Mouse (Mus musculus) intestine, postnatal 0 days (tissue): ENCODE measurements around the gene Mpz. TPM values are rescaled to one million over a fixed set of nuclear protein-coding genes. Genes with fewer than 3 reads are reported as not detected.
A peak's percentile ranks its signal among the peaks of the same experiment; 100 is the strongest.

Experiments used
- ATAC-seq: fragments of 200-750 bp; cut with Nextera tagmentation; 2 replicates; pipeline ENCODE4 v1.8.0; 2017; ENCODE audit warnings: mild to moderate bottlenecking, moderate TSS enrichment, moderate library complexity
- H3K27ac ChIP-seq: fragments of 300-500 bp; sonication (generic); 2 replicates; pipeline ENCODE4 v1.5.1; 2014; ENCODE audit warnings: mild to moderate bottlenecking, low read depth, low read length, moderate library complexity
- H3K27me3 ChIP-seq: fragments of 300-500 bp; sonication (generic); replicated peaks from 2 replicates; pipeline ENCODE4 v1.6.1; 2014; ENCODE audit warnings: low read length, mixed read lengths; ENCODE audit not compliant: control insufficient read depth, insufficient read depth
- H3K36me3 ChIP-seq: fragments of 300-500 bp; sonication (generic); 2 replicates; pipeline ENCODE4 v1.6.1; 2014; ENCODE audit warnings: mild to moderate bottlenecking, moderate library complexity; ENCODE audit not compliant: control insufficient read depth, insufficient read depth
- H3K4me1 ChIP-seq: fragments of 300-500 bp; sonication (generic); replicated peaks from 2 replicates; pipeline ENCODE4 v1.6.1; 2014; ENCODE audit warnings: antibody characterized with exemption, low read length, mixed read lengths; ENCODE audit not compliant: control insufficient read depth, insufficient read depth
- H3K4me2 ChIP-seq: fragments of 300-500 bp; sonication (generic); replicated peaks from 2 replicates; pipeline ENCODE4 v1.6.1; 2014; ENCODE audit warnings: low read depth, mild to moderate bottlenecking, moderate library complexity
- H3K4me3 ChIP-seq: fragments of 300-500 bp; sonication (generic); 2 replicates; pipeline ENCODE4 v1.5.1; 2014; ENCODE audit warnings: low read depth, low read length
- H3K9ac ChIP-seq: fragments of 300-500 bp; sonication (generic); 2 replicates; pipeline ENCODE4 v1.6.1; 2014; ENCODE audit warnings: mild to moderate bottlenecking, low read depth, low read length
- H3K9me3 ChIP-seq: fragments of 300-500 bp; sonication (generic); 2 replicates; pipeline ENCODE4 v1.6.1; 2016; ENCODE audit warnings: mixed run types; ENCODE audit not compliant: control insufficient read depth
- CTCF ChIP-seq: sonication (generic); IDR thresholded peaks from 2 replicates; pipeline ENCODE4 v1.5.1; 2016; ENCODE audit warnings: low read depth, mild to moderate bottlenecking, control low read depth, antibody characterized with exemption, moderate library complexity
- WGBS: fragments of 180-500 bp; shearing (Covaris S2); extraction: QIAGEN DNeasy Blood & Tissue Kit; methylation state at CpG from one replicate; pipeline ENCODE4 v1.1.7; 2014; 5-methylcytosine and 5-hydroxymethylcytosine counted together
- polyA plus RNA-seq: library from polyadenylated mRNA; unstranded; fragments of >200 nt; fragmentation: Nextera tagmentation; extraction: Ambion mirVana; gene quantifications from 2 replicates; pipeline ENCODE4 v1.2.1, GENCODE M21; 2015

Mpz gene
- polyA plus RNA-seq = 0.80 and 1.1 TPM in 2 replicates

DNA sequence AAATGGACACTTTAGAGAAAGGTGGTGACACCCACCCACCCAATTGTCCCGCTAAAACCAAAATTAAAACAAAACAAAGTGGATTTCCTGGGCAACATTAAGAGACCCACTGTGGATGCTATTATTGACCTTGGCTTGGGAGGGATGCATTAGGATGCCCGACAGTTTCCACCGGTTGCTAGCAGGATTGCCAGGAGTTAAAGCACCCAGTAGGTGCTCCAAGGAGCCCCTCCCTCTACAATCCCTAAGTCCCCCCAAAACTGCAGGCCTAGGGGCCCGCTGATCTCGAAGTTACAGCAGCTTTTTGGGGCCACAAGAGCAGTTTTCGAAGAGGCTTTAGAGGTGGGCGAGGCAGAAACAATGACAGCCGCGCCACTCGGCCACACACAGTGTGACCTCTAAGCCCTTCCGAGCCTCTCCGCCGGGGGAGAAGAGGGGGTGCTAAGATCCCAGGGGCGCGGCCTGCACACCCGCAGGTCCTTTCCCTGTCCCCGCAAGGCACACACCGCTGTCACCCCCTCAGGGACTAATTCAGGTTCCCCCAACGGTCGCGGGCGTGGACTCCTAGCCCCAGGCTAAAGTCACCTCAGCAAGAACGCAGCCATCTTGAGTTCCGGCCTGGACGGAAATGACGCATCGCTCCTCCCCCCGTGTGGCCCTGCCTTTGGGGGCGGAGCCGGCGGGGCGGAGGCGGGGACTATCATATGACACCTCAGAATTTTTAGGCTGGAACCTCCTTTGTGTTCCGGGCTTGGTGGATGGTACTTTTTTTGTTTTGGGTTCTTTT, at the start of gene Mpz, which contains the start of gene Sdhc:
Gene Mpz (plus strand): TSS at position 738 of the 787 bp plus-strand sequence.
Gene Sdhc (minus strand): TSS at position 630 of the 787 bp plus-strand sequence.
- WGBS = 2% methylated on average over 33 of the region's 34 CpGs
- Histone ChIP-seq H3K27ac (peak within 1 kb of the TSS; percentile 84), H3K27me3 (no peaks in the 10 kb centered on the region), H3K9ac (peak within 1 kb of the TSS; percentile 88), H3K4me3 (peak within 1 kb of the TSS; percentile 84), H3K4me2 (peak within 1 kb of the TSS; percentile 78), H3K4me1 (0 out of 2 replicates have a peak, but pooled peaks cover 4% of the 10 kb centered on the region), H3K36me3 (peaks cover 7% of the 10 kb centered on the region; the same call in 1 of the 2 replicates), H3K9me3 (no peaks in the 10 kb centered on the region)
- peak; percentile 94 for ATAC-seq
- no peak for TF ChIP-seq CTCF

DNA sequence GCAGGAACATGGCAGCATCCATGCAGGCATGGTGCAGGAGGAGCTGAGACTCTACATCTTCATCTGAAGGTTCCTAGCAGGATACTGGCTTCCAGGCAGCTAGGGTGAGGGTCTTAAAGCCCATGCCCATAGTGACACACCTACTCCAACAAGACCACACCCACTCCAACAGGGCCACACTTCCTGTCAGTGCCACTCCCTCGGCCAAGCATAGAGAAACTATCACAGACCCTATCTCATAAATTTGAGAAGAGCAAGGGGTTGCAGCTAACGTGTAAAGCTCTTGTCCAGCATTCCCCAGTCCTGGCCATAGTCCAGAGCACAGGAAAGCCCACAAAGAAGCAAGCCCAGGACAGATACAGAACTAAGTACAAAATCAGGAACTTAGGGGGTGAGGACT, 49.5 kb upstream of the Mpz start:
- TF ChIP-seq CTCF = no peak
- WGBS = 63% methylated on average over 2 of the region's 2 CpGs
- no peak overlapping the region for H3K9ac ChIP-seq

DNA sequence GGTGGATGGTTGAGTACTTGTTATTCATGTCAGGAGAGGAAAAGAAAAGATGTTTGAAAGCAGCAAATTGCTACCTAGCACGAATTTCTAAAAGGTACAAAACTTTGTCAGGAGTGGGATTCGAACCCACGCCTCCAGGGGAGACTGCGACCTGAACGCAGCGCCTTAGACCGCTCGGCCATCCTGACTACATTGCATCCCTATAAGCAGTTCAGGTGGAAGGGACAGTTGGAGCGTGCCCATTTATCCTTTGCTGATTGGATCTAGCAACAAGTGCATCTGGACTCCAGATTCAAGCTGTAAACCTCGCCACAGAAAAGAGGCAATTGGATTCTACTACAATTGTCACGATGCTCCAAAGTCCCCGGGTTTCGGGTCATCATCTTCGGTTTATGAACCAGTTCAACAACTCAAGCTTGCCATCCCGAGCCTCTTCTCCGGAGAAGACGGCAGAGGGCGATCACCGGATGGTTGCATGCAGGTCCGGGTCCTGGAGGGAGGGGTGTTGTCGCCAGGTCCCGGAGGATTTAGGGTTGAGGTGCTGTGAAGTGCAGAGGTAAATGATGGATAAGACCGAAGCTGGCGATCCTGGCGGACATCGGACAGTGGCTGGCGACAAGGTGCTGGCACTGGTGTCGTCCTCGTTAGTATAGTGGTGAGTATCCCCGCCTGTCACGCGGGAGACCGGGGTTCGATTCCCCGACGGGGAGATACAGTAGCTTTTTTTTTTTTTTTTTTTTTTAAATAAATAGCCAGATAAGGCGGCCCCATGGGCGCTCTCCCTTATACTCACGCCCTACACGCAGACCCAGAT, 48.6 kb upstream of the Mpz start:
- no peaks in the 10 kb centered on the region for H3K27me3 ChIP-seq
- H3K4me3 ChIP-seq = peak overlapping the region; percentile 65
- H3K4me1 ChIP-seq = no peaks in the 10 kb centered on the region
- peak; percentile 80 for ATAC-seq
- TF ChIP-seq CTCF = peak; percentile 59
- WGBS = under 1% methylated on average over 40 of the region's 40 CpGs
- peak overlapping the region; percentile 74 for H3K4me2 ChIP-seq
- H3K9ac ChIP-seq = peak overlapping the region; percentile 51
- peak overlapping the region; percentile 50; the same call in 1 of the 2 replicates for H3K27ac ChIP-seq
- no peaks in the 10 kb centered on the region for H3K36me3 ChIP-seq
- no peaks in the 10 kb centered on the region for H3K9me3 ChIP-seq

More for the DNA sequence above, 49.5 kb upstream of the Mpz start:
- no peak for ATAC-seq
- Histone ChIP-seq H3K4me1 (no peaks in the 10 kb centered on the region), H3K27ac (no peak overlapping the region), H3K9me3 (no peaks in the 10 kb centered on the region), H3K36me3 (no peaks in the 10 kb centered on the region), H3K27me3 (no peaks in the 10 kb centered on the region), H3K4me2 (no peak overlapping the region), H3K4me3 (no peak overlapping the region)

DNA sequence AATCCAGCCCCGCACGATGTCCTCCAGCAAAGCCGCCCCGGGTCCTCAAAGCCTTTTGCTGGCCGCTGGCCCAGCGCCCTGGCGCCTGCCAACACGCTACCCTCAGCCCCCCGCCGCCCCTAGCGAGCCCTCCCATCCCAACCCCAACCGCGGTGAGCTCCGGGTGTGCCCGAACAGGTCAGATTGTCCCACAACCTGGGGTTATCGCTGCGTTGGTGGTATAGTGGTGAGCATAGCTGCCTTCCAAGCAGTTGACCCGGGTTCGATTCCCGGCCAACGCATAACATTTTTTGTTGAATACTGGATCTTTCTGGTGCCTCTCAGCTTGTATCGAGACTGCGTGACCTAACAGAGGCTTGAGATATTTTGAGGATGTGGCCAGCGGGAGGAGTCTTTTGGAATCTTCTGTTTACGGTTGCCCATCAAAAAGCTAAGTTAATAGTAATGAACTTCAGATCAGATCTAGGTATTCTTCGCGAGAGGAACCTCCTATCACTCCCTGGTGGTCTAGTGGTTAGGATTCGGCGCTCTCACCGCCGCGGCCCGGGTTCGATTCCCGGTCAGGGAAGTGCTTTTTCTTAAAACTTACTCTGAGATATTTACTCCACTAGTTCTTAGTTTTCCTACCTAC, 47.8 kb upstream of the Mpz start:
- peak; percentile 90 for ATAC-seq
- Histone ChIP-seq H3K4me2 (peak overlapping the region; percentile 74), H3K9ac (peak overlapping the region; percentile 51), H3K4me1 (no peaks in the 10 kb centered on the region), H3K27me3 (no peaks in the 10 kb centered on the region), H3K36me3 (no peaks in the 10 kb centered on the region), H3K27ac (peak overlapping the region; percentile 50; the same call in 1 of the 2 replicates), H3K4me3 (peak overlapping the region; percentile 65), H3K9me3 (no peaks in the 10 kb centered on the region)
- WGBS = under 1% methylated on average over 35 of the region's 35 CpGs
- no peak for TF ChIP-seq CTCF

DNA sequence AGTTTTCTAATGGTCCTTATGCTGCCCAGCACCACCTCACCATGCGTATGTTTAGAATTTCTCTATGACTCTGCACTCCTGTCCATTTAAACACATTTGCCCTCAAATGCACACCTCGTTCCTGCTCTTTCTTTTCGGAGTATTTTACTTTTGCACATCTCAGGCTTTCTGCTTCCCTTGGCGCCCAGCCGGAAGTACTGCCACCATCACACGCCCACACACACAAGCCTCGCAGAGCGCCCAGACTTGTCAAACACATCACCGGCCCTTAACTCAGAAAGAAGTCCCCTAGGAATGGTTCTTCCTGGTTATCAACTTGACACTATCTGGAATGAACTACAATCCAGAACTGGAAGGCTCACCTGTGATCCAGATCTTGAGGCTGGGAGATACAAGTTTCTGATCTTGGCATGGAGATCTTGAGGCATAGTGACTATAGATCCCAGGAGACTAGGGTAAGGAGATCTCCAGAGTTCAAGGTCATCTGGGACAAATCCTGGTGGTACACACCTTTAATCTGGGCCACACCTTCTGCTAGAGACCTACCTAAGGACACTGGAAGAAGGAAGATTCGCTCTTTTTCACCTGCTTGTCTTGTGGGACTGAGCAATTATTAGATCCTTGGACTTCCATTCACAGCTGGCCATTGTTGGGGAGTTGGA, 47.2 kb upstream of the Mpz start:
- TF ChIP-seq CTCF = no peak
- WGBS = 9% methylated on average over 10 of the region's 10 CpGs
- Histone ChIP-seq H3K36me3 (no peaks in the 10 kb centered on the region), H3K4me1 (no peaks in the 10 kb centered on the region), H3K4me2 (peak overlapping the region; percentile 74), H3K4me3 (peak overlapping the region; percentile 65), H3K27me3 (no peaks in the 10 kb centered on the region), H3K9me3 (no peaks in the 10 kb centered on the region), H3K9ac (no peak overlapping the region), H3K27ac (0 out of 2 replicates have a peak overlapping the region, but pooled peaks have one; percentile 35)
- peak; percentile 17; the same call in 1 of the 2 replicates for ATAC-seq
